Comparison of ENCODE assay signal across 8 mouse cellular contexts in the genomic region with DNA sequence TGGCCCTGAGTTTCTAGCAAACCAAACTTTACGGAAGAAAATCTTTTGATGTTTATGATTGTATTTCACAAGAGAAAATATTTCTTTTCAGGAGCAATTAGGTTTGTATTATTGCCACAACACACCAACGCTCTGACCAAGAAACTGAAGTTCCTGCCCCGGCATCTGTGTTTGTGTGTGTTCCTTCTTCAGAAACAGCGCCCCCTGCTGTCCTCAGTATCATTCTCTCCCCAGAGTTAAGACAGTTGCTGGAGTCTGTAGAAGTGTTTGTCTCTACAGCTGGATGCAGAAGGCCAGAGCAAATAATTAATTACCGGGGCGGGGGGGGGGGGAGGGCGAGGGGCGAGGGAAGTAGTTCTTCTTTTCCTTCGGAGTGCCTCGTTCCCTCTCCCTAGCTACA. TPM values are rescaled to one million over a fixed set of nuclear protein-coding genes. Genes with fewer than 3 reads are reported as not detected.
A peak's percentile ranks its signal among the peaks of the same experiment; 100 is the strongest.
DNase-seq lines count a peak whose midpoint lies in the region; ATAC-seq and TF ChIP-seq lines count a peak whose summit lies in the region.

No protein-coding gene starts in this region.

- H3K9ac ChIP-seq in forebrain, embryonic 11.5 days (ENCODE audit: low read length), result no peak overlapping the region
- no peak overlapping the region for H3K9ac ChIP-seq in intestine, postnatal 0 days (ENCODE audit: low read depth, low read length)
- no peak overlapping the region for H3K9ac ChIP-seq in midbrain, postnatal 0 days (replicated peaks; ENCODE audit: low read length, poor library complexity, severe bottlenecking)

- no peaks in the 10 kb centered on the region for H3K36me3 ChIP-seq in forebrain, embryonic 11.5 days (ENCODE audit: control insufficient read depth, insufficient read depth, low read length)
- no peaks in the 10 kb centered on the region for H3K36me3 ChIP-seq in intestine, postnatal 0 days (ENCODE audit: control insufficient read depth, insufficient read depth)
- H3K36me3 ChIP-seq in limb, embryonic 10.5 days, result no peaks in the 10 kb centered on the region
- H3K36me3 ChIP-seq in midbrain, postnatal 0 days (ENCODE audit: insufficient read depth, low read length), result no peaks in the 10 kb centered on the region
- H3K36me3 ChIP-seq in testis, adult 2 months (ENCODE audit: control insufficient read depth, insufficient read depth, low read length), result no peaks in the 10 kb centered on the region

- H3K4me2 ChIP-seq in forebrain, embryonic 11.5 days (ENCODE audit: low read depth, low read length, severe bottlenecking), result no peak overlapping the region
- H3K4me2 ChIP-seq in intestine, postnatal 0 days (replicated peaks; ENCODE audit: low read depth), result no peak overlapping the region
- H3K4me2 ChIP-seq in midbrain, postnatal 0 days (ENCODE audit: low read depth, low read length, poor library complexity, severe bottlenecking), result no peak overlapping the region

- 19% methylated on average over 7 of the region's 10 CpGs for WGBS in bone marrow, adult 2 months
- WGBS in forebrain, embryonic 11.5 days, result 30% methylated on average over 8 of the region's 10 CpGs
- 32% methylated on average over 5 of the region's 10 CpGs for WGBS in intestine, postnatal 0 days
- 36% methylated on average over 7 of the region's 10 CpGs for WGBS in limb, embryonic 10.5 days
- 28% methylated on average over 6 of the region's 10 CpGs for WGBS in midbrain, postnatal 0 days

- no peak overlapping the region for H3K4me3 ChIP-seq in bone marrow, adult 2 months (replicated peaks; ENCODE audit: control insufficient read depth, low read depth, low read length)
- no peak overlapping the region for H3K4me3 ChIP-seq in forebrain, embryonic 11.5 days (ENCODE audit: low read depth, low read length)
- no peak overlapping the region for H3K4me3 ChIP-seq in intestine, postnatal 0 days (ENCODE audit: low read depth, low read length)
- no peak overlapping the region for H3K4me3 ChIP-seq in limb, embryonic 10.5 days
- no peak overlapping the region for H3K4me3 ChIP-seq in midbrain, postnatal 0 days (ENCODE audit: low read depth, low read length)
- H3K4me3 ChIP-seq in testis, adult 2 months (ENCODE audit: control insufficient read depth, low read depth, low read length), result no peak overlapping the region

- H3K27ac ChIP-seq in bone marrow, adult 2 months (ENCODE audit: control insufficient read depth, insufficient read depth, low read depth, low read length, poor library complexity), result no peak overlapping the region
- no peak overlapping the region for H3K27ac ChIP-seq in forebrain, embryonic 11.5 days (ENCODE audit: low read depth, low read length)
- H3K27ac ChIP-seq in intestine, postnatal 0 days (ENCODE audit: low read depth, low read length), result no peak overlapping the region
- no peak overlapping the region for H3K27ac ChIP-seq in limb, embryonic 10.5 days
- H3K27ac ChIP-seq in midbrain, postnatal 0 days (ENCODE audit: low read depth, low read length), result no peak overlapping the region
- H3K27ac ChIP-seq in testis, adult 2 months (ENCODE audit: control insufficient read depth, insufficient read depth, low read depth, low read length), result no peak overlapping the region

- intact Hi-C loops in heart, postnatal 25 days (cut with DNase I), result loop anchor here (5.0 kb wide), 3 partner anchors 80 to 345 kb away; no protein-coding TSS in a partner anchor

- no peaks in the 10 kb centered on the region for H3K9me3 ChIP-seq in forebrain, embryonic 11.5 days (ENCODE audit: control insufficient read depth, low read length)
- H3K9me3 ChIP-seq in intestine, postnatal 0 days (ENCODE audit: control insufficient read depth), result no peaks in the 10 kb centered on the region
- no peaks in the 10 kb centered on the region for H3K9me3 ChIP-seq in limb, embryonic 10.5 days (replicated peaks)
- no peaks in the 10 kb centered on the region for H3K9me3 ChIP-seq in midbrain, postnatal 0 days (ENCODE audit: low read length)

- H3K4me1 ChIP-seq in bone marrow, adult 2 months (ENCODE audit: control insufficient read depth, insufficient read depth, low read length), result no peaks in the 10 kb centered on the region
- H3K4me1 ChIP-seq in forebrain, embryonic 11.5 days (replicated peaks; ENCODE audit: control insufficient read depth, insufficient read depth, low read length), result 0 out of 2 replicates have a peak, but pooled peaks cover 8% of the 10 kb centered on the region
- H3K4me1 ChIP-seq in intestine, postnatal 0 days (replicated peaks; ENCODE audit: control insufficient read depth, insufficient read depth, low read length), result no peaks in the 10 kb centered on the region
- H3K4me1 ChIP-seq in limb, embryonic 10.5 days, result peaks cover 16% of the 10 kb centered on the region
- 0 out of 2 replicates have a peak, but pooled peaks cover 4% of the 10 kb centered on the region for H3K4me1 ChIP-seq in midbrain, postnatal 0 days (ENCODE audit: insufficient read depth, low read length)
- peaks cover 3% of the 10 kb centered on the region; the same call in 1 of the 2 replicates for H3K4me1 ChIP-seq in testis, adult 2 months (ENCODE audit: control insufficient read depth, insufficient read depth, low read length)

- TF ChIP-seq POLR2A in bone marrow, adult 2 months (IDR thresholded peaks at IDR 0.05; ENCODE audit: borderline replicate concordance, control insufficient read depth, low read depth, low read length), result no peak
- no peak for TF ChIP-seq POLR2A in testis, adult 2 months (IDR thresholded peaks at IDR 0.05; ENCODE audit: control insufficient read depth, low read depth, low read length)

- H3K27me3 ChIP-seq in forebrain, embryonic 11.5 days (ENCODE audit: control insufficient read depth, insufficient read depth, low read length), result peaks cover 23% of the 10 kb centered on the region
- H3K27me3 ChIP-seq in intestine, postnatal 0 days (replicated peaks; ENCODE audit: control insufficient read depth, insufficient read depth, low read length), result peaks cover 29% of the 10 kb centered on the region
- H3K27me3 ChIP-seq in limb, embryonic 10.5 days (ENCODE audit: low read depth, poor library complexity, severe bottlenecking), result peaks cover 40% of the 10 kb centered on the region
- H3K27me3 ChIP-seq in midbrain, postnatal 0 days (ENCODE audit: insufficient read depth, low read length), result peaks cover 20% of the 10 kb centered on the region
- no peaks in the 10 kb centered on the region for H3K27me3 ChIP-seq in testis, adult 2 months (ENCODE audit: control insufficient read depth, insufficient read depth, low read length)

- peak; percentile 45 for TF ChIP-seq CTCF in bone marrow, adult 2 months (IDR thresholded peaks at IDR 0.05; ENCODE audit: control insufficient read depth, insufficient read depth, low read length)
- peak; percentile 81 for TF ChIP-seq CTCF in intestine, postnatal 0 days (IDR thresholded peaks at IDR 0.05; ENCODE audit: low read depth)
- peak; percentile 77 for TF ChIP-seq CTCF in midbrain, postnatal 0 days (IDR thresholded peaks at IDR 0.05)
- TF ChIP-seq CTCF in testis, adult 2 months (IDR thresholded peaks at IDR 0.05; ENCODE audit: control insufficient read depth, insufficient read depth, insufficient replicate concordance, low read depth, low read length), result peak; percentile 32; the same call in 1 of the 2 replicates

- peak; percentile 69 for ATAC-seq in forebrain, embryonic 11.5 days (replicated peaks; ENCODE audit: low FRiP score)
- no peak for ATAC-seq in intestine, postnatal 0 days
- no peak for ATAC-seq in midbrain, postnatal 0 days (ENCODE audit: low FRiP score)

- DNase-seq in heart, adult 18-20 months, result peak; percentile 53 to 85
- no peak for DNase-seq in heart, postnatal 25 days (ENCODE audit: low spot score)
- DNase-seq in forebrain, embryonic 11.5 days (ENCODE audit: low spot score), result peak; percentile 86
- peak; percentile 79 for DNase-seq in limb, embryonic 10.5 days (ENCODE audit: low spot score)
- DNase-seq in midbrain, postnatal 0 days (ENCODE audit: low spot score), result peak; percentile 79

RNA-seq across cellular contexts. Expression of a gene that starts 1.0 kb away (rescaled TPM):
- 1 to 10 TPM; 2.0 to 2.6 TPM for total RNA-seq in heart, adult 18-20 months (2021)
- 1 to 10 TPM; 1.4 to 1.6 TPM for total RNA-seq in heart, postnatal 25 days (2021)
- polyA plus RNA-seq in bone marrow, adult 2 months (2011; ENCODE audit: insufficient read depth, insufficient read length, low replicate concordance, missing spikeins), result not detected in 2 replicates
- 0.20 and 0.25 TPM in 2 replicates for polyA plus RNA-seq in forebrain, embryonic 11.5 days (2014; fragmentation: Nextera tagmentation; extraction: Ambion mirVana)
- polyA plus RNA-seq in intestine, postnatal 0 days (2015; fragmentation: Nextera tagmentation; extraction: Ambion mirVana), result 1.1 TPM in 2 replicates
- polyA plus RNA-seq in limb, embryonic 10.5 days (2016; fragmentation: Nextera tagmentation; extraction: Ambion mirVana), result 0.15 TPM in 1 of 2 replicates, not detected in the other
- 2.1 and 3.2 TPM in 2 replicates for total RNA-seq in midbrain, postnatal 0 days (2014; rRNA removed)
- 2.8 and 3.3 TPM in 2 replicates for polyA plus RNA-seq in midbrain, postnatal 0 days (2015; fragmentation: Nextera tagmentation; extraction: Ambion mirVana)
- polyA plus RNA-seq in testis, adult 2 months (2012; rRNA removed), result 0.65 and 0.85 TPM in 2 replicates
